Mouse (Mus musculus) heart, postnatal 36 days (tissue): ENCODE measurements around the gene Efcab11. TPM values are rescaled to one million over a fixed set of nuclear protein-coding genes. Genes with fewer than 3 reads are reported as not detected.

Experiments used
- DNase-seq, 2 experiments: peaks; one replicate each; pipeline ENCODE4 v3.0.0; 2021 to 2022
- intact Hi-C: fragments of 180-260 bp; cut with DNase I; formaldehyde crosslinking; loops from one replicate; pipeline ENCODE4 v1.15.1; 2025
- total RNA-seq, 2 experiments: library from RNA; stranded (reverse); gene quantifications; 2 replicates each; pipeline ENCODE4 v1.2.3; 2021

The Efcab11 gene
- total RNA-seq, 2 experiments from 2014 or later, result not detected

GRCm38 (mm10) chr12:99700380-99700779 is 183.9 kb downstream of the Efcab11 start:
- intact Hi-C loops, result no loop called here
- DNase-seq, result no peak

GRCm38 (mm10) chr12:99699379-99700023 is 184.7 kb downstream of the Efcab11 start:
- DNase-seq, result no peak
- intact Hi-C loops, result no loop called here

GRCm38 (mm10) chr12:99694066-99694465 is 190.2 kb downstream of the Efcab11 start:
- no peak for DNase-seq
- intact Hi-C loops, result no loop called here

- DNase-seq, result peak; percentile 11 to 22
- intact Hi-C loops, result loop anchor here (5.0 kb wide), 1 partner anchor 124 kb away; the partner anchor contains the start of gene Foxn3
These were observed 197.7 kb downstream of the Efcab11 start for GRCm38 (mm10) chr12:99686418-99686992.

GRCm38 (mm10) chr12:99685451-99686100 is 198.7 kb downstream of the Efcab11 start:
- intact Hi-C loops, result loop anchor here (5.0 kb wide), 1 partner anchor 123 kb away; the partner anchor contains the start of gene Foxn3
- DNase-seq, result peak; percentile 13 to 27

GRCm38 (mm10) chr12:99681681-99682080 is 202.6 kb downstream of the Efcab11 start:
- intact Hi-C loops, result no loop called here
- DNase-seq, result no peak

- no peak for DNase-seq
- intact Hi-C loops, result no loop called here
These were observed 212.4 kb downstream of the Efcab11 start for GRCm38 (mm10) chr12:99671866-99672191.

- DNase-seq, result no peak
- intact Hi-C loops, result no loop called here
These were observed 212.9 kb downstream of the Efcab11 start for GRCm38 (mm10) chr12:99671162-99671865.

GRCm38 (mm10) chr12:99670762-99671152 is 213.5 kb downstream of the Efcab11 start:
- DNase-seq, result no peak
- intact Hi-C loops, result no loop called here

- peak in 1 of 2 experiments; percentile 29 for DNase-seq
These were observed 214.1 kb downstream of the Efcab11 start for GRCm38 (mm10) chr12:99669976-99670761.

GRCm38 (mm10) chr12:99654991-99655880 is 229.0 kb downstream of the Efcab11 start:
- no peak for DNase-seq

More at GRCm38 (mm10) chr12:99669976-99670761, 214.1 kb downstream of the Efcab11 start:
- intact Hi-C loops, result no loop called here

GRCm38 (mm10) chr12:99652459-99652858 is 231.8 kb downstream of the Efcab11 start:
- no peak for DNase-seq
- intact Hi-C loops, result no loop called here

More at GRCm38 (mm10) chr12:99654991-99655880, 229.0 kb downstream of the Efcab11 start:
- intact Hi-C loops, result no loop called here

GRCm38 (mm10) chr12:99649732-99650131 is 234.5 kb downstream of the Efcab11 start:
- no peak for DNase-seq
- intact Hi-C loops, result no loop called here

- intact Hi-C loops, result no loop called here
- no peak for DNase-seq
These were observed 235.5 kb downstream of the Efcab11 start for GRCm38 (mm10) chr12:99648781-99649180.

GRCm38 (mm10) chr12:99646556-99647354 is 237.5 kb downstream of the Efcab11 start:
- intact Hi-C loops, result no loop called here

GRCm38 (mm10) chr12:99645418-99645817 is 238.8 kb downstream of the Efcab11 start:
- intact Hi-C loops, result no loop called here
- DNase-seq, result peak; percentile 81 to 87

More at GRCm38 (mm10) chr12:99646556-99647354, 237.5 kb downstream of the Efcab11 start:
- no peak for DNase-seq

GRCm38 (mm10) chr12:99644966-99645365 is 239.3 kb downstream of the Efcab11 start:
- DNase-seq, result no peak
- intact Hi-C loops, result no loop called here
